Mouse (Mus musculus) lung, embryonic 15.5 days (tissue): ENCODE measurements at regions not wholly inside any gene's neighbourhood (a gene's known extent, or its start where the extent isn't known, plus 50 kb on each side); places are given as distances from the start of the nearest gene placed in this dataset.
A peak's percentile ranks its signal among the peaks of the same experiment; 100 is the strongest.

ENCODE experiments used
- ATAC-seq: fragments of 200-750 bp; cut with Nextera tagmentation; 2 replicates; pipeline ENCODE4 v1.8.0; 2017; ENCODE audit warnings: moderate number of reproducible peaks, borderline replicate concordance; ENCODE audit not compliant: low FRiP score, low TSS enrichment; ENCODE audit errors: extremely low read depth
- H3K27ac ChIP-seq: fragments of 300-500 bp; sonication (generic); 2 replicates; pipeline ENCODE4 v1.5.1; 2015; ENCODE audit warnings: moderate library complexity, mild to moderate bottlenecking, inconsistent platforms
- H3K27me3 ChIP-seq: fragments of 300-500 bp; sonication (generic); 2 replicates; pipeline ENCODE4 v1.6.1; 2015; ENCODE audit warnings: inconsistent platforms
- H3K36me3 ChIP-seq: fragments of 300-500 bp; sonication (generic); 2 replicates; pipeline ENCODE4 v1.6.1; 2015; ENCODE audit warnings: inconsistent platforms
- H3K4me1 ChIP-seq: fragments of 300-500 bp; sonication (generic); 2 replicates; pipeline ENCODE4 v1.6.1; 2015; ENCODE audit warnings: inconsistent platforms
- H3K4me2 ChIP-seq: fragments of 300-500 bp; sonication (generic); 2 replicates; pipeline ENCODE4 v1.6.1; 2015; ENCODE audit warnings: inconsistent platforms, mild to moderate bottlenecking, moderate library complexity
- H3K4me3 ChIP-seq: fragments of 300-500 bp; sonication (generic); 2 replicates; pipeline ENCODE4 v1.5.1; 2015; ENCODE audit warnings: mild to moderate bottlenecking, inconsistent platforms
- H3K9ac ChIP-seq: fragments of 300-500 bp; sonication (generic); 2 replicates; pipeline ENCODE4 v1.6.1; 2015; ENCODE audit warnings: inconsistent platforms
- H3K9me3 ChIP-seq: fragments of 300-500 bp; sonication (generic); 2 replicates; pipeline ENCODE4 v1.6.1; 2016; ENCODE audit warnings: inconsistent platforms
- WGBS: fragments of 180-500 bp; shearing (Covaris S2); methylation state at CpG from one replicate; pipeline ENCODE4 v1.1.7; 2015; 5-methylcytosine and 5-hydroxymethylcytosine counted together

- Histone ChIP-seq H3K4me2 (no peak overlapping the region), H3K9me3 (no peaks in the 10 kb centered on the region), H3K4me3 (no peak overlapping the region), H3K27me3 (no peaks in the 10 kb centered on the region), H3K36me3 (no peaks in the 10 kb centered on the region), H3K27ac (no peak overlapping the region), H3K9ac (no peak overlapping the region), H3K4me1 (peaks cover 13% of the 10 kb centered on the region; the same call in 1 of the 2 replicates)
- WGBS, result 56% methylated on average over 12 of the region's 12 CpGs
- no peak for ATAC-seq
Measured at GRCm38 (mm10) chr7:73196851-73197531, 178.3 kb upstream of the Rgma start.

- Histone ChIP-seq H3K4me3 (no peak overlapping the region), H3K9me3 (no peaks in the 10 kb centered on the region), H3K27me3 (no peaks in the 10 kb centered on the region), H3K4me2 (no peak overlapping the region), H3K36me3 (no peaks in the 10 kb centered on the region), H3K27ac (no peak overlapping the region), H3K4me1 (peaks cover 13% of the 10 kb centered on the region; the same call in 1 of the 2 replicates), H3K9ac (no peak overlapping the region)
- 21% methylated on average over 5 of the region's 5 CpGs for WGBS
- no peak for ATAC-seq
Measured at GRCm38 (mm10) chr7:73198069-73198468, 177.2 kb upstream of the Rgma start.

GRCm38 (mm10) chr7:73199967-73200366 lies 175.3 kb upstream of the Rgma start:
- no peaks in the 10 kb centered on the region for H3K27me3 ChIP-seq
- no peak overlapping the region for H3K4me2 ChIP-seq
- no peaks in the 10 kb centered on the region for H3K36me3 ChIP-seq
- H3K9me3 ChIP-seq, result no peaks in the 10 kb centered on the region
- no peak overlapping the region for H3K9ac ChIP-seq
- peaks cover 13% of the 10 kb centered on the region; the same call in 1 of the 2 replicates for H3K4me1 ChIP-seq
- no peak overlapping the region for H3K4me3 ChIP-seq
- H3K27ac ChIP-seq, result no peak overlapping the region
- ATAC-seq, result no peak
- WGBS, result 80% methylated on average over 6 of the region's 6 CpGs

GRCm38 (mm10) chr7:73201330-73201729 lies 174.0 kb upstream of the Rgma start:
- no peak for ATAC-seq
- WGBS, result 71% methylated on average over 6 of the region's 6 CpGs
- Histone ChIP-seq H3K4me2 (no peak overlapping the region), H3K4me1 (peaks cover 13% of the 10 kb centered on the region; the same call in 1 of the 2 replicates), H3K36me3 (no peaks in the 10 kb centered on the region), H3K9ac (no peak overlapping the region), H3K4me3 (no peak overlapping the region), H3K27me3 (no peaks in the 10 kb centered on the region), H3K9me3 (no peaks in the 10 kb centered on the region), H3K27ac (no peak overlapping the region)

GRCm38 (mm10) chr7:73206922-73207811 lies 168.1 kb upstream of the Rgma start:
- no peak for ATAC-seq
- 61% methylated on average over 7 of the region's 7 CpGs for WGBS
- Histone ChIP-seq H3K4me3 (no peak overlapping the region), H3K4me2 (no peak overlapping the region), H3K27ac (no peak overlapping the region), H3K9me3 (no peaks in the 10 kb centered on the region), H3K36me3 (no peaks in the 10 kb centered on the region), H3K27me3 (no peaks in the 10 kb centered on the region), H3K4me1 (peaks cover 18% of the 10 kb centered on the region), H3K9ac (no peak overlapping the region)

- Histone ChIP-seq H3K4me3 (no peak overlapping the region), H3K27ac (peak overlapping the region; percentile 70), H3K9me3 (no peaks in the 10 kb centered on the region), H3K27me3 (no peaks in the 10 kb centered on the region), H3K36me3 (no peaks in the 10 kb centered on the region), H3K4me1 (peaks cover 18% of the 10 kb centered on the region), H3K9ac (no peak overlapping the region), H3K4me2 (peak overlapping the region; percentile 28)
- WGBS, result 79% methylated on average over 4 of the region's 4 CpGs
- ATAC-seq, result peak; percentile 14; the same call in 1 of the 2 replicates
Measured at GRCm38 (mm10) chr7:73208479-73208816, 166.9 kb upstream of the Rgma start.

GRCm38 (mm10) chr7:73208817-73209602 lies 166.3 kb upstream of the Rgma start:
- ATAC-seq, result peak; percentile 62; the same call in 1 of the 2 replicates
- peak overlapping the region; percentile 70 for H3K27ac ChIP-seq
- no peaks in the 10 kb centered on the region for H3K27me3 ChIP-seq
- WGBS, result 24% methylated on average over 18 of the region's 18 CpGs
- peaks cover 18% of the 10 kb centered on the region for H3K4me1 ChIP-seq
- no peaks in the 10 kb centered on the region for H3K9me3 ChIP-seq
- peak overlapping the region; percentile 28 for H3K4me2 ChIP-seq
- no peak overlapping the region for H3K9ac ChIP-seq
- no peaks in the 10 kb centered on the region for H3K36me3 ChIP-seq
- H3K4me3 ChIP-seq, result no peak overlapping the region

- H3K27ac ChIP-seq, result no peak overlapping the region
- no peak overlapping the region for H3K9ac ChIP-seq
- H3K4me1 ChIP-seq, result peaks cover 18% of the 10 kb centered on the region
- 75% methylated on average over 7 of the region's 7 CpGs for WGBS
- no peaks in the 10 kb centered on the region for H3K9me3 ChIP-seq
- no peaks in the 10 kb centered on the region for H3K27me3 ChIP-seq
- no peaks in the 10 kb centered on the region for H3K36me3 ChIP-seq
- no peak overlapping the region for H3K4me3 ChIP-seq
- ATAC-seq, result no peak
- no peak overlapping the region for H3K4me2 ChIP-seq
Measured at GRCm38 (mm10) chr7:73210078-73210477, 165.2 kb upstream of the Rgma start.

GRCm38 (mm10) chr7:73222237-73222915 lies 152.9 kb upstream of the Rgma start:
- WGBS, result 32% methylated on average over 4 of the region's 4 CpGs
- Histone ChIP-seq H3K27ac (0 out of 2 replicates have a peak overlapping the region, but pooled peaks have one; percentile 24), H3K4me1 (no peaks in the 10 kb centered on the region)

GRCm38 (mm10) chr7:73222929-73223512 lies 152.3 kb upstream of the Rgma start:
- H3K4me3 ChIP-seq, result no peak overlapping the region
- WGBS, result 45% methylated on average over 2 of the region's 2 CpGs
- no peak overlapping the region for H3K9ac ChIP-seq
- H3K36me3 ChIP-seq, result no peaks in the 10 kb centered on the region
- H3K27me3 ChIP-seq, result no peaks in the 10 kb centered on the region
- no peaks in the 10 kb centered on the region for H3K9me3 ChIP-seq
- H3K4me2 ChIP-seq, result no peak overlapping the region
- 0 out of 2 replicates have a peak overlapping the region, but pooled peaks have one; percentile 24 for H3K27ac ChIP-seq
- ATAC-seq, result no peak
- H3K4me1 ChIP-seq, result no peaks in the 10 kb centered on the region

More at GRCm38 (mm10) chr7:73222237-73222915, 152.9 kb upstream of the Rgma start:
- no peak for ATAC-seq
- Histone ChIP-seq H3K9ac (no peak overlapping the region), H3K9me3 (no peaks in the 10 kb centered on the region), H3K36me3 (no peaks in the 10 kb centered on the region), H3K4me2 (no peak overlapping the region), H3K27me3 (no peaks in the 10 kb centered on the region), H3K4me3 (no peak overlapping the region)
